Mouse (Mus musculus): Measurements from ENCODE around the gene Bnip1. TPM values are rescaled to one million over a fixed set of nuclear protein-coding genes. Genes with fewer than 3 reads are reported as not detected.

Gene Bnip1
- polyA plus RNA-seq, 2 experiments = 45.6 to 49.4 TPM

DNA sequence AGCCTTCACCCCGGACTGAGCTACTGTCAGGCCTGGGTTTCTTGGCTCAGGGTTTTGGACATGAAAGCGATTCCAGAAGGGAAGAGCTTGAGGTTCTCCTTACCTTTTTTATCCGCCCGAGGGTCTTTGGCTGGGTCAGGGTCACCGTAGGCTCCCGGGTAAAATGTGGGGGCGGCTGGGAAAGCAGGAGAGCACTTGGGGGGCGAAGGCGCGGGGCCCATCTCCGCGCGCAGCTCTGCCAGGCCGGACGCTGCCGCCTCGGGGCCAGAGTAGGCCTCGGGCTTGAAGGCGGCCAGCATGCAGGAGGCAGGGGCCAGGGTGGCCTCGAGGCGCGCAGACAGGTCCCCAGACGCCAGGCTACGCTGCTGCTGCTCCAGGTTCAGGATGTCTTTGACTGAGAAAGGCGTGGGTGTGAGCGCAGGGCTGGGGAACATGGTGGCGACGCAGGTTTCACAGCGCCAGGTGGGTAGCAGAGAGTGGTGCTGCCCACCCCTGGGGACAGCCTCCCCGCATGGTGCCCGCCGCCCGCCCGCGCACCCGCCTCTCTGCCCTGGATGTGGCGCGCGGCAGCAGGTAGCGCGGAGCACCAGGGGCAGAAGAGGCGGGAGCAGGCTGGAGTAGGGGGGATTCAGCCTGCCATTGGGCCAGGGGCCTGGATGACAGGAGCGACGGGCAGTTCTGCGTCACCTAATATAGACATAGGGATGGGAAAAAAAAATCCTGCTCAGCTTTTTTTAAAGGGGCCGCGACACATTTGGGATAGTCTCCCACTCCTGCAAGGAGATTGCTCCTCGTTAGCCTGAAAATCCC, 60.3 kb downstream of the Bnip1 start:
- peak overlapping the region; percentile 2; the same call in 1 of the 2 replicates for H3K4me3 ChIP-seq (replicated peaks; ENCODE audit: low read length)
- DNase-seq (ENCODE audit: low spot score) (no peak), ATAC-seq (ENCODE audit: low FRiP score, low read depth) (no peak)
- H3K36me3 ChIP-seq (ENCODE audit: control insufficient read depth, insufficient read depth, low read length) = no peaks in the 10 kb centered on the region
- peaks cover 99% of the 10 kb centered on the region for H3K27me3 ChIP-seq (ENCODE audit: control insufficient read depth, insufficient read depth, low read length)
- H3K9ac ChIP-seq (ENCODE audit: low read depth, low read length, severe bottlenecking) = no peak overlapping the region
- 2% methylated on average over 43 of the region's 48 CpGs for WGBS
- H3K4me2 ChIP-seq (replicated peaks; ENCODE audit: low read depth, low read length, severe bottlenecking) = no peak overlapping the region
- H3K27ac ChIP-seq (replicated peaks; ENCODE audit: low read depth, low read length) = no peak overlapping the region
- H3K4me1 ChIP-seq (ENCODE audit: control insufficient read depth, insufficient read depth, low read length) = peaks cover 6% of the 10 kb centered on the region; the same call in 1 of the 2 replicates
- no peaks in the 10 kb centered on the region for H3K9me3 ChIP-seq (ENCODE audit: control insufficient read depth, low read length)
- TF ChIP-seq POLR2A (IDR thresholded peaks at IDR 0.05; ENCODE audit: borderline replicate concordance, extremely low read depth, insufficient read depth, insufficient read length) = no peak

DNA sequence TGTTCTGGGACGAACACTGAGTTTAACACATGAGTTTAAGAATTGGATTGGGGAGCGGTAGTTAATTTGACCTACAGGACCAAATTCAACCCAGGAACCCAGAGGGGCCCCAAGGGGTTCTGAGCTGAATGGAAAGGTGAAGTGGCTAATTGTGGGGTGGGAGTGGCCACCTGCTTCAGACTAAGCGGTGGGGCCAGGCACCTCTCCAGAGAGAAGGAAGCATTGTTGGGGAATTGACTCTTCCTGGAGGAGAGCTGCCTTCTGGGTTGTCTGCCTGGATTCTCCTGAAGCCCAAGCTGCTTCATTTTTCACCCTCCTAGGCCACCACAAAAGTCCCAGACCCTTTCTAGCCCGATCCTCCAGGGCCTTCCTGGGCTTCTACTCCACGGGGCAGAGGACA, 61.1 kb downstream of the Bnip1 start:
- 2% methylated on average over 5 of the region's 5 CpGs for WGBS
- H3K4me2 ChIP-seq (replicated peaks; ENCODE audit: low read depth, low read length, severe bottlenecking) = no peak overlapping the region
- TF ChIP-seq POLR2A (IDR thresholded peaks at IDR 0.05; ENCODE audit: borderline replicate concordance, extremely low read depth, insufficient read depth, insufficient read length) = no peak
- ATAC-seq (ENCODE audit: low FRiP score, low read depth) (no peak), DNase-seq (ENCODE audit: low spot score) (no peak)
- no peak overlapping the region for H3K4me3 ChIP-seq (replicated peaks; ENCODE audit: low read length)
- H3K9me3 ChIP-seq (ENCODE audit: control insufficient read depth, low read length) = no peaks in the 10 kb centered on the region
- peaks cover 6% of the 10 kb centered on the region; the same call in 1 of the 2 replicates for H3K4me1 ChIP-seq (ENCODE audit: control insufficient read depth, insufficient read depth, low read length)
- no peaks in the 10 kb centered on the region for H3K36me3 ChIP-seq (ENCODE audit: control insufficient read depth, insufficient read depth, low read length)
- H3K27ac ChIP-seq (replicated peaks; ENCODE audit: low read depth, low read length) = no peak overlapping the region
- H3K27me3 ChIP-seq (ENCODE audit: control insufficient read depth, insufficient read depth, low read length) = peaks cover 96% of the 10 kb centered on the region
- no peak overlapping the region for H3K9ac ChIP-seq (ENCODE audit: low read depth, low read length, severe bottlenecking)

Other genes with a start within 250 kb of the Bnip1 start
- 222 and 267 TPM in 2 replicates for gene Ergic1, start 219.6 kb upstream of the Bnip1 start, polyA plus RNA-seq (2012; rRNA removed)
- gene Ergic1, start 219.6 kb upstream of the Bnip1 start, polyA plus RNA-seq (2014; fragmentation: Nextera tagmentation; extraction: Ambion mirVana) = 156 and 157 TPM in 2 replicates
- 29.6 and 45.2 TPM in 2 replicates for gene Dusp1, start 218.9 kb upstream of the Bnip1 start, polyA plus RNA-seq (2012; rRNA removed)
- gene Dusp1, start 218.9 kb upstream of the Bnip1 start, polyA plus RNA-seq (2014; fragmentation: Nextera tagmentation; extraction: Ambion mirVana) = 25.0 and 27.7 TPM in 2 replicates
- 167 and 183 TPM in 2 replicates for gene Atp6v0e, start 117.8 kb upstream of the Bnip1 start, polyA plus RNA-seq (2012; rRNA removed)
- gene Atp6v0e, start 117.8 kb upstream of the Bnip1 start, polyA plus RNA-seq (2014; fragmentation: Nextera tagmentation; extraction: Ambion mirVana) = 203 and 228 TPM in 2 replicates
- gene Crebrf, start 65.4 kb upstream of the Bnip1 start, polyA plus RNA-seq (2012; rRNA removed) = 4.9 and 5.0 TPM in 2 replicates
- gene Crebrf, start 65.4 kb upstream of the Bnip1 start, polyA plus RNA-seq (2014; fragmentation: Nextera tagmentation; extraction: Ambion mirVana) = 5.9 and 6.5 TPM in 2 replicates
- gene Nkx2-5, start 63.9 kb downstream of the Bnip1 start, polyA plus RNA-seq (2012; rRNA removed) = 0.06 and 0.15 TPM in 2 replicates
- not detected in 2 replicates for gene Nkx2-5, start 63.9 kb downstream of the Bnip1 start, polyA plus RNA-seq (2014; fragmentation: Nextera tagmentation; extraction: Ambion mirVana)
- 23.7 TPM in 2 replicates for gene Kifc5b, start 136.0 kb downstream of the Bnip1 start, polyA plus RNA-seq (2012; rRNA removed)
- 4.9 and 5.9 TPM in 2 replicates for gene Kifc5b, start 136.0 kb downstream of the Bnip1 start, polyA plus RNA-seq (2014; fragmentation: Nextera tagmentation; extraction: Ambion mirVana)
- 56.6 and 72.8 TPM in 2 replicates for gene Phf1, start 152.0 kb downstream of the Bnip1 start, polyA plus RNA-seq (2012; rRNA removed)
- gene Phf1, start 152.0 kb downstream of the Bnip1 start, polyA plus RNA-seq (2014; fragmentation: Nextera tagmentation; extraction: Ambion mirVana) = 11.9 and 12.8 TPM in 2 replicates
- 127 and 172 TPM in 2 replicates for gene Cuta, start 158.5 kb downstream of the Bnip1 start, polyA plus RNA-seq (2012; rRNA removed)
- 146 and 158 TPM in 2 replicates for gene Cuta, start 158.5 kb downstream of the Bnip1 start, polyA plus RNA-seq (2014; fragmentation: Nextera tagmentation; extraction: Ambion mirVana)
- 82.4 and 111 TPM in 2 replicates for gene Syngap1, start 160.2 kb downstream of the Bnip1 start, polyA plus RNA-seq (2012; rRNA removed)
- 2.0 and 2.4 TPM in 2 replicates for gene Syngap1, start 160.2 kb downstream of the Bnip1 start, polyA plus RNA-seq (2014; fragmentation: Nextera tagmentation; extraction: Ambion mirVana)
- gene Zbtb9, start 192.1 kb downstream of the Bnip1 start, polyA plus RNA-seq (2012; rRNA removed) = 12.6 and 14.8 TPM in 2 replicates
- 10.0 and 10.6 TPM in 2 replicates for gene Zbtb9, start 192.1 kb downstream of the Bnip1 start, polyA plus RNA-seq (2014; fragmentation: Nextera tagmentation; extraction: Ambion mirVana)
- gene Bak1, start 247.9 kb downstream of the Bnip1 start, polyA plus RNA-seq (2012; rRNA removed) = 48.6 and 55.3 TPM in 2 replicates
- 7.9 and 11.1 TPM in 2 replicates for gene Bak1, start 247.9 kb downstream of the Bnip1 start, polyA plus RNA-seq (2014; fragmentation: Nextera tagmentation; extraction: Ambion mirVana)